Mouse (Mus musculus) spleen, adult 12 weeks (tissue): ENCODE measurements at regions not wholly inside any gene's neighbourhood (a gene's known extent, or its start where the extent isn't known, plus 50 kb on each side); places are given as distances from the start of the nearest gene placed in this dataset.
"Not testable (repeated sequence)": the region's sequence is repeated elsewhere in the genome, so short reads cannot be mapped to it uniquely, and the experiment has no call there.

Experiments
- DNase-seq: peaks from one replicate; pipeline ENCODE4 v3.0.0; 2022; ENCODE audit warnings: low spot score

GRCm38 (mm10) chr19:32973130-32973529 is 215.8 kb downstream of the Pten start:
- DNase-seq: no peak

- no peak for DNase-seq
These were observed 217.5 kb downstream of the Pten start for GRCm38 (mm10) chr19:32974778-32975240.

- no peak for DNase-seq
These were observed 218.0 kb downstream of the Pten start for GRCm38 (mm10) chr19:32975303-32975702.

- no peak for DNase-seq
These were observed 219.2 kb downstream of the Pten start for GRCm38 (mm10) chr19:32976507-32976906.

GRCm38 (mm10) chr19:32978037-32978745 is 220.9 kb downstream of the Pten start:
- DNase-seq: no peak

- no peak for DNase-seq
These were observed 222.8 kb downstream of the Pten start for GRCm38 (mm10) chr19:32980142-32980541.

- DNase-seq: no peak
These were observed 231.4 kb downstream of the Pten start for GRCm38 (mm10) chr19:32988713-32989112.

GRCm38 (mm10) chr19:32989346-32989745 is 232.0 kb downstream of the Pten start:
- no peak for DNase-seq

- no peak for DNase-seq
These were observed 233.3 kb downstream of the Pten start for GRCm38 (mm10) chr19:32990576-32990975.

GRCm38 (mm10) chr19:32998576-32999170 is 241.4 kb downstream of the Pten start:
- DNase-seq: no peak

- DNase-seq: no peak
These were observed 250.3 kb downstream of the Pten start for GRCm38 (mm10) chr19:33007582-33007981.

GRCm38 (mm10) chr19:33008076-33008475 is 250.8 kb downstream of the Pten start:
- DNase-seq: no peak

- DNase-seq: no peak
These were observed 251.5 kb downstream of the Pten start for GRCm38 (mm10) chr19:33008794-33009193.

GRCm38 (mm10) chr19:33010886-33011446 is 253.7 kb downstream of the Pten start:
- no peak for DNase-seq

- DNase-seq: not testable (repeated sequence)
These were observed 257.6 kb downstream of the Pten start for GRCm38 (mm10) chr19:33014879-33015278.

GRCm38 (mm10) chr19:33021161-33021560 is 263.9 kb downstream of the Pten start:
- DNase-seq: no peak

GRCm38 (mm10) chr19:33022839-33023428 is 265.6 kb downstream of the Pten start:
- DNase-seq: no peak

GRCm38 (mm10) chr19:33029688-33030444 is 272.6 kb downstream of the Pten start:
- DNase-seq: no peak

- DNase-seq: no peak
These were observed 283.2 kb downstream of the Pten start for GRCm38 (mm10) chr19:33040512-33040911.

- DNase-seq: no peak
These were observed 283.7 kb downstream of the Pten start for GRCm38 (mm10) chr19:33040991-33041390.

GRCm38 (mm10) chr19:33042760-33043159 is 285.5 kb downstream of the Pten start:
- no peak for DNase-seq

- DNase-seq: no peak
These were observed 286.4 kb downstream of the Pten start for GRCm38 (mm10) chr19:33043696-33044095.
